Mouse (Mus musculus): ENCODE results near the gene Nppb. TPM values are rescaled to one million over a fixed set of nuclear protein-coding genes. Genes with fewer than 3 reads are reported as not detected.

The Nppb gene
- polyA plus RNA-seq, 1 experiment from 2014 or later: 0.19 TPM

DNA sequence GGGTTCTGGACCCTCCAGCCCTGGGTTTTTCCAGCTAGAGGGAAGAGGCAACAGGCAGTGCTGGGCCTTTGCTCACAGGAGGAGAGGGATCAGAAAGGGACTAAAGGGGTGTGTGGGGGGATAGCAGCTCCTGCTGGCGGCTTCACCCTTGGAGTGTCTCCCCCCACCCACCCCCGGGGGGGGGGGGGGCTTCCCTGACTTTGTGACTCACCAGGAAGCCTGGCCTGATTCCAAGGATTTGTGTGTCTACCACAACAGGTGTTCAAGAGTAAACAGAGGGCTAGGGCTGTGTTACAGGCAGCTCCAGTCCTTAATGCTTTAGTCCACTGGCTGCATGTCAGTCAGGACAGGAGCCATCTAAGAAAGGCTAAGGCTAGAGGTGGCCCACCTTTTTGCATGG lies 38.1 kb upstream of the Nppb start:
- no peaks in the 10 kb centered on the region for H3K27me3 ChIP-seq
- H3K4me1 ChIP-seq (replicated peaks): peaks cover 16% of the 10 kb centered on the region
- H3K4me2 ChIP-seq: no peak overlapping the region
- 89% methylated on average over 2 of the region's 2 CpGs for whole genome bisulfite sequencing
- no peak overlapping the region for H3K9ac ChIP-seq
- no peak for ATAC-seq (ENCODE audit: low FRiP score, low read depth)
- H3K36me3 ChIP-seq: peaks cover 41% of the 10 kb centered on the region
- no peak overlapping the region for H3K4me3 ChIP-seq
- H3K9me3 ChIP-seq: no peaks in the 10 kb centered on the region
- H3K27ac ChIP-seq (replicated peaks): no peak overlapping the region

DNA sequence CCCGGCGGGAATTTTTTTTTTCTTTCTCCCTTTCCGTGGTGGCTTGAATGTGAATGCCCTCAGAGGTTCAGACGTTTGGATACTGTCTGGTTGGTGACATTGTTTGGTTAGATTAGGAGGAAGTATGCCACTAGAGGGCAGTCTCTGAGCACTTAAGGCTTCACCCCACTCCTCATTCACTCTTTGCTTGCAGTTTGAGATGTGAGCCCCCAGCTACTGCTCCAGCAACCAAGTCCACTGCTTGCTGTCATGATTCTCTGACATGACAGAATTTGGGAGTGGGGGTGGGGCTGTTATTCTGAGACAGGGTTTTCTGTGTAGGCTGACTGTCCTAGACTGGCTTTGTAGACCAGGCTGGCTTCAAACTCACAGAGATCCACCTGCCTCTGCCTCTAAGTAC lies 32.0 kb upstream of the Nppb start:
- Histone ChIP-seq H3K36me3 (peaks cover 1% of the 10 kb centered on the region), H3K9ac (no peak overlapping the region), H3K27me3 (no peaks in the 10 kb centered on the region), H3K4me1 (replicated peaks) (no peaks in the 10 kb centered on the region), H3K27ac (replicated peaks) (no peak overlapping the region), H3K4me3 (no peak overlapping the region), H3K4me2 (no peak overlapping the region), H3K9me3 (no peaks in the 10 kb centered on the region)
- no peak for ATAC-seq (ENCODE audit: low FRiP score, low read depth)
- WGBS: 8% methylated on average over 4 of the region's 4 CpGs

DNA sequence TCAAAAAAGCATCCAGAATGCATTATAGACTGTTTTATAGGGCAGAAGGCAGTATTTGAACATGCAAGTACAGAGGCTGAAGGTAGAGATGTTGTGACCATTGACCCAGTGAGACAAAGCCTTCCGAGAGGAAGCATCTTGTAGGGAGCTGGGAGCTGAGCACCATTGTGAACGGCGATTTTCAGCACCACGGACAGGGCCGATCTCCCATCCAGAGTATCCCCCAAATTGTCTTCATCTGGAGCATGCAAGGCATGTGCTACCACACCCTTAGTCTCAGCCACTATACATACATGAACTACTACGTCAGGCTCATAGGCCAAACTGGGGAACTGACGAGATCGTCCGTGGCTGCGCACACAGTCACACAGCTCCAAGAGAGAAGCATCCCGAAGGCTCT lies 28.4 kb upstream of the Nppb start:
- WGBS: 44% methylated on average over 11 of the region's 11 CpGs
- Histone ChIP-seq H3K9ac (no peak overlapping the region), H3K4me2 (no peak overlapping the region), H3K4me1 (replicated peaks) (no peaks in the 10 kb centered on the region), H3K27ac (replicated peaks) (no peak overlapping the region), H3K27me3 (no peaks in the 10 kb centered on the region), H3K4me3 (no peak overlapping the region), H3K9me3 (no peaks in the 10 kb centered on the region), H3K36me3 (no peaks in the 10 kb centered on the region)
- no peak for ATAC-seq (ENCODE audit: low FRiP score, low read depth)

DNA sequence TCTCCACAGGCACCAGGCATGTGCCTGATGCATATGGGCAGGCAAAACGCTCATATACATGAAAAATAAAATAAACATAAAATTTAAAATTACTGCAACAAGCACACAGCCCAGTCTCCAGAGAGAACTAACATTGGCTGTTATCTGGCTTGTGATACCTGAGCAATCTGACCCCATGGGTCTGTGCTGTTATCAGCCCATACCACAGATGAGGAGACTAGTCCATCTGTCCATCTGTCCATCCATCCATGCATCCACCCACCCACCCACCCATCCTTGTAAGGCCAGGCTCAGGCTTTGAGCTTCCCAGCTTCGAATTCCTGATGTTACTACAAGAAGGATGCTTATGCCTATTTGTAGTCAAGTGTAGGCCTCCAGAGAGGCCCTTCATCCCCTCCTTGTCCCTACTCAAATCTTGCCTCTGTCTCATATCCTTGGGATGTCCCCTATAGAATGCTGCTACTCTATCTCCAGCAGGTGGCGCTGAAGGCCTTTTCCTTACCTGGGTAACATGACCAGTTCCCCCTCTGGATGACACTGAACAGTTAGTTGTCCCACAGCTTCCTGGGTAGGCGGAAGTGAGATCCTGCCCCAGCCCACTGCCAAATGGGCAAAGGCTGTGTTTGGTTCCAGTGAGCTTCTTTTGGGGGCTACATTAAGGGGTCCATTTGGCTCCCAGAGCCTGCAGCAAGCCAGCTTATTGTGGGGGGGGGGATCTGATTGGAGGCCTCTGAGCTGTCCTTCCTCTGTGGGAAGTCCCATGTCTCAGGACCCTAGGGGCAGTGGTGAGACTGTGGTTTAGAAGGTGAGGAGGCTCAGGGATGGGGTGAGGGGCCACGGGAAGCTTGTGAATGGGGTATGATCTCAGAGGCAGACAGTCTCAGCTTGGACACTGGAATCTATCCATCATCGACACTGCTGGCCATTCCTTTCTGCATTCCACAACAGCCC lies 25.4 kb upstream of the Nppb start:
- Histone ChIP-seq H3K4me2 (no peak overlapping the region), H3K27ac (replicated peaks) (no peak overlapping the region), H3K9ac (no peak overlapping the region), H3K4me1 (replicated peaks) (no peaks in the 10 kb centered on the region), H3K9me3 (no peaks in the 10 kb centered on the region), H3K36me3 (no peaks in the 10 kb centered on the region), H3K4me3 (no peak overlapping the region), H3K27me3 (no peaks in the 10 kb centered on the region)
- WGBS: 51% methylated on average over 6 of the region's 6 CpGs
- peak; percentile 79; the same call in 1 of the 2 replicates for ATAC-seq (ENCODE audit: low FRiP score, low read depth)

DNA sequence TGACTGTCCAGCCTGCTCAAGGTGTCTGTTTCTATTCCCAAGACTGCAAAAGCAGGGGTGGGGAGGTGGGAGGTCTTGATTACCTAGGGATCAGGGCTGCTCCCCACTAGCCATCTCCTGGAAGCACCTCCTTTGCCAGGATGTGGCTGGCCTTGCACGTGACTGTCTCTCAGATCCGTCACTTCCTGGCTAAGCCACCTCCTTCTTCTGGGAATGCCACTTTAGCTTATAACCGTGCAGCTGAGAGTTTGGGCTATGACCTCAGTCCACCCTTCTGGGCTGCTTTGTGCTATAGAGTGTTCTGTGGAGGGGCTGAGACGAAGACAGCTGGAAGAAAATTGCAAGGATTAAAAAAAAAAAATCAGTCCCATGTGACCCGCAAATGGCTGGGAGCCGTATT lies 22.8 kb upstream of the Nppb start:
- no peak overlapping the region for H3K4me2 ChIP-seq
- WGBS: 61% methylated on average over 6 of the region's 6 CpGs
- ATAC-seq (ENCODE audit: low FRiP score, low read depth): no peak
- no peak overlapping the region for H3K9ac ChIP-seq
- H3K9me3 ChIP-seq: no peaks in the 10 kb centered on the region
- no peaks in the 10 kb centered on the region for H3K36me3 ChIP-seq
- H3K27ac ChIP-seq (replicated peaks): no peak overlapping the region
- no peak overlapping the region for H3K4me3 ChIP-seq
- H3K27me3 ChIP-seq: no peaks in the 10 kb centered on the region
- no peaks in the 10 kb centered on the region for H3K4me1 ChIP-seq (replicated peaks)

DNA sequence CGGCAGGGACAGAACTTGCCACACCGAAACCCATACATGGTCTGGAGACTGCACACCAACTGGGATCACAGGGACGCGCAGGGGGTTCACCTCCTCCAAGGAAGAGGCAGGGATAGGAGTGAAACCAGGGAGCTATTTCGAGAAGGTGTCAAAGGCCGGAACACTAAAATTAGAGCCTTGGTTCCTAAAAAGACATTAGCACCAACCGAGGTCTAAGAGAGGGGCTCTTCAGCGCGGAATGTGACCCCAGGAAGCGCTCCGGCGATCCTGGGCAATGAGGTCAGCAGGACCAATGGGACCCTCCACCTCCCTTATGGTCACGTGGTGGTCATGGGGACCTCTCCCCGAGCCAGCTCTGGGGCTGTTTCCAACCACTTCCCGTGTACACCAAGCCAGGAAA lies 22.0 kb upstream of the Nppb start:
- 87% methylated on average over 15 of the region's 15 CpGs for WGBS
- Histone ChIP-seq H3K36me3 (no peaks in the 10 kb centered on the region), H3K4me2 (no peak overlapping the region), H3K27me3 (no peaks in the 10 kb centered on the region), H3K4me3 (no peak overlapping the region), H3K9ac (no peak overlapping the region), H3K27ac (replicated peaks) (no peak overlapping the region), H3K4me1 (replicated peaks) (no peaks in the 10 kb centered on the region), H3K9me3 (no peaks in the 10 kb centered on the region)
- no peak for ATAC-seq (ENCODE audit: low FRiP score, low read depth)

DNA sequence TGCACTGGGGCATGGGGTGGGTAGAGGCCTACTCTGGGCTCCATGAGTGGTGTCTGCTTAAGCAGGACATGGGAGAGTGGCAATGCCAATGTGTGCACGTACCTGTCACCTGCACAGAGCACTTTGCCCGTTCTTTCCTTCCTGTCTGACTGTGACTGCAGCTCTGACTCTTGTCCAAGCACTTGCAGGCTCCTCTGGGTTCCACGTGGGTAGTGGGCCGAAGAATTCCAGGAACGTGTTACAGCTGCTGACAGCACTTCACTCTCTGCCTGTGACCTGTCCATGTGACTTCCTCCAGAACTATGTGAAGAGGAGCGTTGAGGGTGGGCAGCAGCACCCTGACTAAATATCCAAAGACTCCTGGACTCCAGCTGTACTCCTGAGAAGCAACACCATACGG lies 19.9 kb upstream of the Nppb start:
- H3K9ac ChIP-seq: no peak overlapping the region
- 85% methylated on average over 7 of the region's 7 CpGs for WGBS
- no peaks in the 10 kb centered on the region for H3K9me3 ChIP-seq
- H3K27ac ChIP-seq (replicated peaks): no peak overlapping the region
- ATAC-seq (ENCODE audit: low FRiP score, low read depth): no peak
- H3K4me2 ChIP-seq: no peak overlapping the region
- no peaks in the 10 kb centered on the region for H3K4me1 ChIP-seq (replicated peaks)
- H3K36me3 ChIP-seq: no peaks in the 10 kb centered on the region
- no peak overlapping the region for H3K4me3 ChIP-seq
- H3K27me3 ChIP-seq: no peaks in the 10 kb centered on the region

DNA sequence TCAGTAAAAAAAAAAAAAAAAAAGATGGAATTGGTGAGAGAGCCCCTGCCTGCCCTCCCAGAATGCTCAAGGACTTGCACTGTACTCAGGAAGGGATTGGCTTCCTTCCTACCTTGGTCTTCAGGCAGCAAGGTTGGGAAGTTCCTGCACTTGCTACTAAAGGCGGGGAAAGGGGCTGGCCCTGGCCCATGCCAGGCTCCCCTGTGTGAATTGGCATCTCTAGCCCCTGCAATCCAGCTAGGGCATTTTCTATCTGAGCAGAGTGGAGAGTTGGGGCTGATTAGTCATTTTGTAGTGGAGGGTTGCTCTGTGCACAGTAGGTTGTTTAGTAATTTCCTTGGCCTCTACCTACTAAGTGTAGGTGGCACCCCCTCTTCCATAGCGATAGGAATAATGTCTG lies 16.8 kb upstream of the Nppb start:
- no peak for ATAC-seq (ENCODE audit: low FRiP score, low read depth)
- Histone ChIP-seq H3K36me3 (no peaks in the 10 kb centered on the region), H3K9ac (no peak overlapping the region), H3K4me2 (no peak overlapping the region), H3K27me3 (no peaks in the 10 kb centered on the region), H3K27ac (replicated peaks) (no peak overlapping the region), H3K9me3 (no peaks in the 10 kb centered on the region), H3K4me3 (no peak overlapping the region), H3K4me1 (replicated peaks) (no peaks in the 10 kb centered on the region)
- 74% methylated on average over 2 of the region's 2 CpGs for WGBS

DNA sequence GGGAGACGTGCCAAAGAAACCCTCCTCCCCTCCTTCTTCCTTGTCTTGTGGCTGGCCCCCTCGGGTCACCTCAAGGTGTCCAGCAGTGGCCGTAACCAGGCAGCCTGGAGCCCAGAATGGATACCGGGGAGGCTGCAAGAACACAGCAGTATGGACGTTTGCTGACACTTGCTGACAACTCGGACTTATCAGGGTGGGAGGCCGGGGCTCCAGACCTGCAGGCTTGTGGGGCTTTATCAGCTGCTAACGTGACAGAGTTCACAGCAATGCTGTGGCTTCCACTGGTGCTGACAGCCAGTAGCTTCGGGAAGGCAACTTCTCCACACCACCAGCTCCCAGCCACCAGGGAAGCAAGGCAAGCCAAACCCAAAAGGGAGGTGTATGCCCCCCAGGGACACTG lies 16.3 kb upstream of the Nppb start:
- H3K4me3 ChIP-seq: no peak overlapping the region
- H3K4me2 ChIP-seq: no peak overlapping the region
- H3K27ac ChIP-seq (replicated peaks): no peak overlapping the region
- H3K4me1 ChIP-seq (replicated peaks): no peaks in the 10 kb centered on the region
- no peaks in the 10 kb centered on the region for H3K9me3 ChIP-seq
- H3K9ac ChIP-seq: no peak overlapping the region
- H3K27me3 ChIP-seq: no peaks in the 10 kb centered on the region
- WGBS: 55% methylated on average over 9 of the region's 9 CpGs
- no peaks in the 10 kb centered on the region for H3K36me3 ChIP-seq
- no peak for ATAC-seq (ENCODE audit: low FRiP score, low read depth)

DNA sequence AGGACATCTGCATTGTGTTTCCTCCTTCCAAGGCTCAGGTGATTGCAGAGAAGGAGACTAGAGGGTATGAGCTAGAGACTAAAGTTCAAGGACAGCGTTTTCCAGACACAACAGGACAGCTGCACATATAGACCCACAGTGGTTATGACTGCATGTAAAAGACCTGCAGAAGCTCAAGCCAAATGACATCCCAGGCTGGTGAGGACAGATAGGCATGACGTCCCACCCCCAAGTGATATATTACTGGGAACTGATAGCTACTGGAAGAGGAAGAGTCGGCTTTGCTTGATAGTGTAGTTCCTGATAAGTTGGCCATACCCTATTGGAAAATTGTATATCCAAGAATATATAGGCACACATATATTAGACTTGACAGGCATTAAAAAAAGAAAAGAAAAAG lies 9.4 kb upstream of the Nppb start:
- H3K4me3 ChIP-seq: no peak overlapping the region
- no peak overlapping the region for H3K27ac ChIP-seq (replicated peaks)
- no peaks in the 10 kb centered on the region for H3K36me3 ChIP-seq
- H3K4me2 ChIP-seq: no peak overlapping the region
- no peaks in the 10 kb centered on the region for H3K27me3 ChIP-seq
- WGBS: 86% methylated on average over 3 of the region's 3 CpGs
- H3K4me1 ChIP-seq (replicated peaks): no peaks in the 10 kb centered on the region
- no peak for ATAC-seq (ENCODE audit: low FRiP score, low read depth)
- no peak overlapping the region for H3K9ac ChIP-seq
- no peaks in the 10 kb centered on the region for H3K9me3 ChIP-seq

DNA sequence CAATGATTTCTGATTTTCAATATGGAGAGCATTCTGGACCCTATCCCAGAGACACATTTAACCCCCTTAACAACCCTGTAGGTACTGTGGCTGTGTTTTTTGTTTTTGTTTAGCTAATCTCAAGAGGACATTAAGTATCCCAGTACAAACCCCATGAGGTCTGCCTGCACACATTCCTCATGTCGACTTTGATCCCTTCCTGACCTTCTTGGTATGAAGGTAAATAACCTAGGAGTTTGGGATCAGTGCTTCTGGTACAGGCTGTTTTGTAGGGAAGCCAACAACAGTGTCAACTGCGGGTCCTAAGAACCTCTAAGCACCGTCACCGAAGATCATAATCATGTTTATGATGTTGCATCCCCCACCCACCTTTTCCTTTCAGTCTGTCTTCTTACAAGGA lies 7.9 kb upstream of the Nppb start:
- 84% methylated on average over 4 of the region's 4 CpGs for WGBS
- H3K9me3 ChIP-seq: no peaks in the 10 kb centered on the region

DNA sequence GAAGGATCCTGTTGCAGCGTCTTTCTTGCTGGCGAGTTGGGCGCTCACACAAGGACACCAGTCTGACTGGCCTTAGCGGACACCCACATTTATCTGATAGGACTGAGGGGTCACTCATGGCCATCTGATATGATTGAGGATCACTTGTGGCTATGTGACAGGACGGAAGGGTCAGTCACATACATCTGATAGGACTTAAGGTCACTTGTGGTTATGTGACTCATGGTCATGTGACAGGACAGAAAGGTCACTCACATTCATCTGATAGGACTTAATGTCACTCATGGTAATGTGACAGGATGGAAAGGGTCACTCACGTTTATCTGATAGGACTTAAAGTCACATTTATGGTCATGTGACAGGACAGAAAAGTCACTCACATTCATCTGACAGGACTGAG lies 7.2 kb upstream of the Nppb start:
- 93% methylated on average over 6 of the region's 6 CpGs for WGBS

More for the DNA sequence above, 7.9 kb upstream of the Nppb start:
- H3K4me1 ChIP-seq (replicated peaks): no peaks in the 10 kb centered on the region
- H3K27ac ChIP-seq (replicated peaks): no peak overlapping the region
- H3K36me3 ChIP-seq: no peaks in the 10 kb centered on the region
- no peaks in the 10 kb centered on the region for H3K27me3 ChIP-seq
- no peak overlapping the region for H3K9ac ChIP-seq
- no peak overlapping the region for H3K4me2 ChIP-seq
- ATAC-seq (ENCODE audit: low FRiP score, low read depth): no peak
- no peak overlapping the region for H3K4me3 ChIP-seq

DNA sequence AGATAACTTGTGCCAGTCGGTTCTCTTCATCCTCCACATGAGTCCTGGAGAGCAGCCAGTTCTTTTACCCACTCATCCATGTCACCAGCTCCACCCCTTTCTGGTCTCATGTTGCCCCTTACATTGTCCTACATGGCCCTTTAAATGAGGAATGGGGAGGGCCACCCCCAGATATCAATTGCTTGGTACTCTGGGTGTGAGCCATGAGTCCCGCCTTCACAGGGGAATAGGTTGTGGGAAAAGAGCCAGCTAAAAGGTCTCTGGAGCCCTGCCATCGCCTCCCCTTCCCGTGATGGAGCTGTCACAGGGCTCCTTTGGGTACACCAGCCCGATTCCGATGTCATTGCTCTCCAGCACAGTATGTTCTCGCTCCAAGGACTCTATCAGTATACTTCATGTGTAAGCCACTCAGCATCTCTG lies 6.1 kb upstream of the Nppb start:
- Histone ChIP-seq H3K4me2 (no peak overlapping the region), H3K27me3 (no peaks in the 10 kb centered on the region), H3K4me3 (no peak overlapping the region), H3K9ac (no peak overlapping the region), H3K9me3 (no peaks in the 10 kb centered on the region), H3K36me3 (no peaks in the 10 kb centered on the region), H3K4me1 (replicated peaks) (no peaks in the 10 kb centered on the region), H3K27ac (replicated peaks) (no peak overlapping the region)
- ATAC-seq (ENCODE audit: low FRiP score, low read depth): no peak
- WGBS: 51% methylated on average over 7 of the region's 7 CpGs

More for the DNA sequence above, 7.2 kb upstream of the Nppb start:
- H3K9ac ChIP-seq: no peak overlapping the region
- H3K27me3 ChIP-seq: no peaks in the 10 kb centered on the region
- H3K9me3 ChIP-seq: no peaks in the 10 kb centered on the region
- no peaks in the 10 kb centered on the region for H3K4me1 ChIP-seq (replicated peaks)
- ATAC-seq (ENCODE audit: low FRiP score, low read depth): no peak
- no peak overlapping the region for H3K4me2 ChIP-seq
- H3K27ac ChIP-seq (replicated peaks): no peak overlapping the region
- no peak overlapping the region for H3K4me3 ChIP-seq
- no peaks in the 10 kb centered on the region for H3K36me3 ChIP-seq

Data from hindbrain, embryonic 15.5 days (tissue).